Mouse (Mus musculus): ENCODE results near the gene Aldh1b1. TPM values are rescaled to one million over a fixed set of nuclear protein-coding genes. Genes with fewer than 3 reads are reported as not detected.

Aldh1b1 gene
- total RNA-seq, 2 experiments from 2014 or later, result 0.23 to 0.95 TPM

DNA sequence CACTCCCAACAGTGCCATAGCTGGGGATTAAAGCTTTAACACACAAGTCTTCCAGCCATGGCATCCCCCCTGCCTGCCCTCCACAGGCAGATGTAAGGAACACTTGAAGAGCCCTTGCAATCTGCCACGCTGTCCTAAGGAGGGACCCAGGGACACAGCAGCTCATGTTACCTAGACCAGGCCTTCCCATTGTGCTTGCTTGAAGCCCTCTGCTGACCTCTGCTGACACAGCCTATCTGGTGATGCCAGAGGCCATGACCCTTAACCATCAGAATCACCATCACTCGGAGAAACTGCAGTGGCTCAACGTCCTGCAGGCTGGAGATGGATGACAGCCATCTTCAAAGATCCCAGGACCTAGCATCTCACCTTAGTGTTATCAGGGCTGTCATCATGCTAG is 23.2 kb downstream of the Aldh1b1 start:
- no peak for TF ChIP-seq CTCF (IDR thresholded peaks at IDR 0.05)
- Histone ChIP-seq H3K27ac (no peak overlapping the region), H3K4me3 (no peak overlapping the region)
- DNase-seq, result no peak
- intact Hi-C loops (cut with DNase I), result no loop called here

DNA sequence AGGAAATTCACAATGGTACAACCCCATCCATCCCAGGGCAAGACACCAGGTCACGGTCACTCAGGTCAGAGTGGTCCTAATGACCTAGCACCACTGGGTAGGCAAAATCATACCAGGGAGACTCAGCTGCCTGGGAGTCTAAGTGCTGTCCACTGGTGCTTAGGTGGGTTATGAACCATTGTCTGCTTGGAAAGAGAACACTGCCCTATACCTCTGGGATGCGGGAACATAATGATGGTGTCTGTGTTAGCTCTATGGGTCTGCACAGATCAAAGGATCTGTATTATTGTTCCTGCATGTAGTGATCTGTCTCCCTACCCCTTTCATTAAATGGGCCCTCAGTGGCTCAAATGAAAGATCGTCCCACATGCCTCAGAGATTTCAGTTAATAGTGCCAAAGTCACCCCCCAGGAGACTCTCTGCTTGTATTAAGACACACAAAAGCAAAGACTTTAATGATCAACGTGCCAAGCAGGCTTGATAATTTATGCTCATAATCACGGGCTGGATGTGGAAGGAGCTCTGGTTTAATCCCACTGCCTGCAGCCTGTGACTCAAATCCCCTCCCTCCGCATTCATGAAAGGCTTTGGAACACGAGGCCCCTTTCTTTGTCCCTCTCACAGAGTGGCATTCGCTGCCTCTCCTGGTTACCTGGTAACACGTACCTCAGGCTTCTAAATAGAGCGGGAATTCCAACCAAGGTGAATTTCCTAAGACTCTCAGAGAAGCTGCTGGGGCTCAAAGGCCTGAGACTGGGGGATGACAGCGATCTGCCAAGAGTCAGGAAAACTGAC is 24.2 kb downstream of the Aldh1b1 start:
- intact Hi-C loops (cut with DNase I), result no loop called here
- Histone ChIP-seq H3K27ac (no peak overlapping the region), H3K4me3 (no peak overlapping the region)
- no peak for DNase-seq
- TF ChIP-seq CTCF (IDR thresholded peaks at IDR 0.05), result no peak

- no peak for DNase-seq
- TF ChIP-seq CTCF (IDR thresholded peaks at IDR 0.05), result no peak
- no peak overlapping the region for H3K4me3 ChIP-seq
- intact Hi-C loops (cut with DNase I), result no loop called here
- H3K27ac ChIP-seq, result no peak overlapping the region
Measured at GRCm38 (mm10) chr4:45824049-45824760, 25.4 kb downstream of the Aldh1b1 start.

DNA sequence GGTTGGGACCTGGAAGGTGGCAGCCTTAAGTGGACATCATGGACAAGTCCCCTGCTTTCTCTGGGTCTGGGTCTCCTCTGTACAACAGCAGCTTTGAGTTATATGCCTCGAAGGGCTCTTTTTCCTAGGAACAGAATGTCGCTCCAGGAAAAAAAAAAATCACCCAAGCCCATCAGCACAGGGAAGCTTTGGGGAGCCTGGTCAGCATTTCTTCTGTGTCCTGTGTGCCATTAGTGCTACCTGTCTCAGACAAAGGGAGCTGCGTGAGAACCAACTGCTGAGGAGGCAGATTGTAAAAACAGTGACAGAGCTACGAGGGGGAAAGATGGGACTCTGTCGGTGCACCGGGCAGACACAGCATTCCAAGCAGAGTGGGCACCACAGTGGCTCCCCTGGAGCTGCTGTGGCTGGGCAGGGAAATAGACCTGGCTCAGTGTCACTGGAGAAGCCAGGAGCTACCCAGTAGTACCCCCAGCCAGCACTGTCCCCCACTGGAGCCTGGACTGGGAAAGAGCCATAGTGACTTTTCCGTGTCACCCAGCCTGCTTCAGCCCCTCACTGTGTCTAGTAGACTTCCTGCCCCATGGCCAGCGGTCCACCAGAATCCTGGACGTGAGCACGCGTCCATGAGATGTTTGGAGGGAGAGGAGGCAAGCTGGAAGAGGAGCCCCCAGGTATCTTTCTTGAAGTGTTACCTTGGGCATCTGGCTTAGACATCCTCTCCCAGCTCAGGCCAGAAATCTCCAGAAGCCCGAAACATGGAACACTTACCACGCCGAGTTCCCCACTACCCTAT is 26.1 kb downstream of the Aldh1b1 start:
- no peak for TF ChIP-seq CTCF (IDR thresholded peaks at IDR 0.05)
- no peak overlapping the region for H3K27ac ChIP-seq
- H3K4me3 ChIP-seq, result no peak overlapping the region
- DNase-seq, result no peak
- intact Hi-C loops (cut with DNase I), result no loop called here

DNA sequence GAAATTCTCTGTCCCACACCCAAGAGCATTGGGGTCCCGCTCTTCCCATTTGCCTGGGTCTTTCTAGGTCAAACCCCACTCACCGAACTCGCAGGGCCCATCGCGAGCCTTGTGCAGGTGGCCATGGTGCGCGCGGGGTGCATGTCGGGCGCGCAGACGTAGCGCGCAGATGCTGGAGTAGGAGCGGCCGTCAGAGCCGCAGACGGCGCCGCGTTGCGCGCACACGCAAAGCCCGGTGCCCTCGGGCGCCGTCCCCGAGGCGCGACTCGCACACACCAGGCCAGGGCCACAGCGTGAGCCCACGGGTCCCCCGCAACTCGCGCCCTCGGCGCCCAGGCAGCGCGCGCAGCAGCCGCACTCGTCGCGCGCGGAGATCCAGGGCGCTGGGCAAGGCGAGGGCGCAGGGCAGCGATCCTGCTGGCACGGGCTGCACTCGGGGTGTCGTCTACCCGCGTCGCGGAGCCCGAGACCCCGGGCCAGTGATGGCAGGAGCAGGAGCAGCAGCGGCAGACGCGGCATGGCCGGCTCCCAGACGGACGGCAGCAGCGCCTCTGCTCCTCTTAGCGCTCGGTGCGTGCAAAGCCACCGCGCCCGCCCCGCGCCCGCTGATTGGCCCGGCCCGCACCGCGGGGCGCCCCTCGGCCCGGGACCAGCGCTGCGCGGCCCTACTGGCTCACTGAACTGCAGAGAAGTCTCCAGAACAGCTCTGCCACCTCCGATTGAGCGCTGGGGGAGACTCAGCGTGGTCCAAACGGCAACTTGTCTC is 27.6 kb downstream of the Aldh1b1 start, which contains the start of gene Igfbpl1:
Gene Igfbpl1, minus strand, starts transcription at position 649 of the 766 bp plus-strand sequence.
- intact Hi-C loops (cut with DNase I), result no loop called here
- TF ChIP-seq CTCF (IDR thresholded peaks at IDR 0.05), result no peak
- Histone ChIP-seq H3K4me3 (peak within 1 kb of the TSS; percentile 45), H3K27ac (no peak within 1 kb of the TSS)
- DNase-seq, result no peak

DNA sequence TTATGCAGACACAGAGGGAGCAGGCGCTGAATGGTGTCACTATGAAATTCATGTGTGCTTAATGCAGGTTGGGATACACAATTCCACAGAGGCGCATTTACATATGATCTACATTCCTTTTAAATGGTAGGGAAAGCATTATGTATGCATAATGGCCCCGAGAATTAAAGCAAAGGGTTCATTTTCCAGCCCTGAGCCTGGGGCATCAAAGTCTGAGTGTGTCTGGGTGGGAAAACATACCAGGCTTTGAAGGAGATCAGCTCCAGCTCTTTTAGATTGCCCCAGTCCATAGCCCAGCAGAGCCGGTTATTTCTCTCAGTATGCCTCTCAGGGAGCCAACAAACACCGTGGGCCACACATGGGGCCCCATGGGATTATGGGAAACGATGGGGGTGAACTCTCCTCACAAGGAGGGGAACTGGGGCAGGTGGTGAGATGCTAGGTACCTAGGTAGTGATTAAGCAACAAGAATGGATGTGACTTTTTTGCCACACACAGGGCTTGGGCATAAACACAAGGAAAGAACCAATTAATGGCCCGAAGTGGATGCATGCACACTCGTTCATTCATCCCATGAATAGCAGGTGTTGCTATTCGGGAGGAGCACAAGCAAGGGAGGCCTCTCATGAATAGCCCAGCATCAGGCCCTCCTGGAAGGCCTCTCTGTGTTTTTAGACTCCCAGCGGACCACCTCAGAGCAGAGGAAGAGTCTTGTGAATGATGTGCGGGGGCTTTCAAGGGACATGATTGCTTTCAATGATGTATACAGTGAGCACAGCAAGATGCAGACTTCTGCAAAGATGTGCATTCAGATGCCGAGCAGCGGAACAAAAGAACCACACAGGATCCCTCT is 31.3 kb downstream of the Aldh1b1 start:
- no peak overlapping the region for H3K27ac ChIP-seq
- H3K4me3 ChIP-seq, result no peak overlapping the region
- intact Hi-C loops (cut with DNase I), result no loop called here
- no peak for TF ChIP-seq CTCF (IDR thresholded peaks at IDR 0.05)
- no peak for DNase-seq

DNA sequence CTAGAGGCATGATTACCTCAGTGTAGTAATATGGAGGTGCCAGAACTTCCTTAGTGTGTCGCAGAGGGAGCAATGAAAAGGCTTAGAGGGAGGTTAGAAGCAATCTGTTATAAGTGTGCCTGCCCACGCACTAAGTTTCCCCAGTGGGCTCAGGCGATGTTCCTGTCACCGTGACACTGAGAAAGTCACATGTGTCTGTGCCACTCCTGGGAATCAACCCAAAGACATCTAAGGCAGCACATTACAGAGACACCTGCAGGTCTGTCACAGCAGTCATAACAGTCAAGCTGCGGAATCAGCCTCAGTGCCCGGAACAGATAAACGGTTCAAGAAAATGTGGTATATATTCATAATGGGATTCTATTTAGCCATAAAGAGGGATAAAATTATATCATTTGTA is 33.2 kb downstream of the Aldh1b1 start:
- intact Hi-C loops (cut with DNase I), result no loop called here

GRCm38 (mm10) chr4:45833461-45833860 is 34.6 kb downstream of the Aldh1b1 start:
- intact Hi-C loops (cut with DNase I), result no loop called here
- Histone ChIP-seq H3K27ac (no peak overlapping the region), H3K4me3 (no peak overlapping the region)
- no peak for DNase-seq
- TF ChIP-seq CTCF (IDR thresholded peaks at IDR 0.05), result no peak

More for the DNA sequence above, 33.2 kb downstream of the Aldh1b1 start:
- Histone ChIP-seq H3K4me3 (no peak overlapping the region), H3K27ac (no peak overlapping the region)
- DNase-seq, result no peak
- TF ChIP-seq CTCF (IDR thresholded peaks at IDR 0.05), result no peak

GRCm38 (mm10) chr4:45844355-45844754 is 45.5 kb downstream of the Aldh1b1 start:
- peak; percentile 60 for TF ChIP-seq CTCF (IDR thresholded peaks at IDR 0.05)
- no peak for DNase-seq
- H3K4me3 ChIP-seq, result no peak overlapping the region
- no peak overlapping the region for H3K27ac ChIP-seq
- intact Hi-C loops (cut with DNase I), result no loop called here

- intact Hi-C loops (cut with DNase I), result no loop called here
- H3K4me3 ChIP-seq, result no peak overlapping the region
- no peak for TF ChIP-seq CTCF (IDR thresholded peaks at IDR 0.05)
- H3K27ac ChIP-seq, result no peak overlapping the region
- no peak for DNase-seq
Measured at GRCm38 (mm10) chr4:45846263-45846662, 47.4 kb downstream of the Aldh1b1 start.

DNA sequence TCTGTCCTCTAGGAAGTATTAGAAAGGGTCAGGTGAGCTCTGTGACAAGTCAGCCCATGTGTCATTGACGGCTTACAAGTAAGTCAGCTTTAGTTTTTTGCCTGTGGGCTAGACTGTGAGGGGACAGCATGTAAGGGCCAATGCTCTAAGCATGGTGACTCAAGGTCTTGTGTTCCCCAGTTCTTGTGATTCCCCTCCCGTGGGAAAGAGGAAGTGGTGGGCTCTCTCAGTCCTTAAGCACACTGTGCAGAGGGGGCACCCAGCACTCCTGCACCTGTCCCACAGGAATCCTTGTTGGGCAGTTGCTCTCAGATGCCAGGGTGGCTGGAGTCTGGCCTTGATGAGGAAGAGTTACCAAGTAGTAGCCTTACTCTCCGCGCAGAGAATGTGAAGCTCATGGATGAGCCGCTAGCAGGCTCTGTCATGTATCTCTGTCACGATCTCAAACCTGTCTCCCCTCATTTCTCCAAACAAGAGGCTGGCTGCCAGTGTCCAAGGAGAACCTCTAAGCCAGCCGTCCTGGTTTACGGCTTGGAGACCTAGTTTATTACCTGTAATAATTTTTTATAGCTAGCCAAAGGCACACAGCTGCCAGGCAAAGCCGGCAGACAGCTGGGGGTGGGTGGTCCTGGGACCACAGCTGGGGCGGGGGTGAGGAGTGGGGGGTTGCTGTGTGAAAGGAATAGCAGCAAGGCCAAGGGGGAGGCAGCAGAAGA is 49.4 kb downstream of the Aldh1b1 start, which contains the start of gene Stra6l:
Gene Stra6l, plus strand, starts transcription at position 556 of the 716 bp plus-strand sequence.
- no peak within 1 kb of the TSS for H3K27ac ChIP-seq
- no peak for TF ChIP-seq CTCF (IDR thresholded peaks at IDR 0.05)
- no peak for DNase-seq
- no peak within 1 kb of the TSS for H3K4me3 ChIP-seq
- intact Hi-C loops (cut with DNase I), result no loop called here

Data from gastrocnemius, adult 2 months (tissue).